In the genomic region with DNA sequence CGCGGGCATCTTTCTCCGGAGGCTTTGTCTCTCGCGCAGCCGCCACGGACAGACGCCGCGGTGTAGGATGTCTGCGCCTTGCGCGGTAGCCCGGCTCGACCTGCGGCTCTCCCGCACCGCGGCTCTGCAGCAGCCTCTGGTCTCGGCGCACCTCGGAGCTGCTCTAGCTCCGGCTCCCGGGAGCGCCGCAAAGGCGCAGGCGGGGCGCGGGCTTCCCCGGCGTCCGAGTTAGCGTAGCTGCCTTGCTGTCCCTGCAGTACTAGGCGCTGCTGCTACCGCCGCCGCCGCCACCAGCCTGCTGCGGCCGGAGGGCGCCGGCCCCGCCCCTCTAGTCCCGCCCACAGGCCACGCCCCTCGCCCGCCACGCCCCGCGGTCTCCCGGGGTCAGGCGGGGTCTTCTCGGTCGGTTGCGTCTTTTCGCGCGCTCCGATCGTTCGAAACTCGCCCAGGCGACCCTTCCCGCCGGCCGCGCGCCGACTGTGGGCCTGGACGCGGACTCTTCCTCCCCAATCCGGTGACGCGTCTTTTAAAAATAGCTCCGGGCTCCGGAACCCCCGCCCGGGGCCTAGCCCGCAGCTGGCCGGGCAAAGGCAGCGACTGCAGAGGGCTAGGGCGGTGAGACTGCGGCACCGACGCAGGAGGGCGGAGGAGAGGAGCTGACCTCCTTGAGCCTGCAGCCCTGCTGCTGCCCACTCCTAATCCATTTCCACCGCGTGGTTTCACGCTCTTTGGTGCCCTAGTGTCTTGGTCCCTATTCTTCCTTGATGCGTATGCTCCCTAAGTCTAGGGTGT, we compare ENCODE assay signal across 8 mouse cellular contexts. TPM values are rescaled to one million over a fixed set of nuclear protein-coding genes. Genes with fewer than 3 reads are reported as not detected.
A peak's percentile ranks its signal among the peaks of the same experiment; 100 is the strongest.
DNase-seq lines count a peak whose midpoint lies in the region; ATAC-seq and TF ChIP-seq lines count a peak whose summit lies in the region.

Gene Arl4c, minus strand, starts transcription at position 352 of the 792 bp plus-strand sequence.

- DNase-seq in 3T3-L1 (ENCODE audit: low read depth, low spot score): peak; percentile 72
- DNase-seq in adrenal gland, postnatal 4 days (ENCODE audit: low spot score in 2 of 2): peak; percentile 62 to 78
- peak; percentile 87 for DNase-seq in liver, embryonic 11.5 days (ENCODE audit: low spot score)
- DNase-seq in spleen, postnatal 36 days (ENCODE audit: low spot score in 2 of 2): peak; percentile 71 to 75

- TF ChIP-seq POLR2A in embryonic fibroblast, embryonic 13.5 days (IDR thresholded peaks at IDR 0.05; ENCODE audit: low read depth, low read length): peak; percentile 84

- H3K27ac ChIP-seq in embryonic fibroblast, embryonic 13.5 days (ENCODE audit: insufficient read depth, low read length): peak within 1 kb of the TSS; percentile 62
- H3K27ac ChIP-seq in heart, embryonic 12.5 days (ENCODE audit: poor library complexity, severe bottlenecking): peak within 1 kb of the TSS; percentile 82
- peak within 1 kb of the TSS; percentile 91 for H3K27ac ChIP-seq in kidney, embryonic 16.5 days (ENCODE audit: low read length)
- peak within 1 kb of the TSS; percentile 44; the same call in 1 of the 2 replicates for H3K27ac ChIP-seq in liver, embryonic 11.5 days (ENCODE audit: low read depth, low read length)

- WGBS in heart, embryonic 12.5 days: under 1% methylated on average over 91 of the region's 91 CpGs
- WGBS in kidney, embryonic 16.5 days: under 1% methylated on average over 76 of the region's 91 CpGs
- WGBS in liver, embryonic 11.5 days: 1% methylated on average over 89 of the region's 91 CpGs

- ATAC-seq in heart, embryonic 12.5 days (ENCODE audit: insufficient number of reproducible peaks, low FRiP score): peak; percentile 88
- peak; percentile 92 for ATAC-seq in kidney, embryonic 16.5 days (ENCODE audit: low FRiP score, low TSS enrichment)
- peak; percentile 83 for ATAC-seq in liver, embryonic 11.5 days (replicated peaks; ENCODE audit: low FRiP score)
- peak; percentile 55 for ATAC-seq in monocyte, adult 5-6 weeks (replicated peaks; ENCODE audit: insufficient number of reproducible peaks, low FRiP score, low TSS enrichment, poor library complexity, severe bottlenecking)

- peak within 1 kb of the TSS; percentile 87 for H3K4me3 ChIP-seq in embryonic fibroblast, embryonic 13.5 days (ENCODE audit: insufficient read depth, low read length)
- peak within 1 kb of the TSS; percentile 70 for H3K4me3 ChIP-seq in heart, embryonic 12.5 days
- peak within 1 kb of the TSS; percentile 82 for H3K4me3 ChIP-seq in kidney, embryonic 16.5 days (ENCODE audit: low read length)
- H3K4me3 ChIP-seq in liver, embryonic 11.5 days (ENCODE audit: low read depth, low read length): peak within 1 kb of the TSS; percentile 73

- peak within 1 kb of the TSS; percentile 85 for H3K4me2 ChIP-seq in heart, embryonic 12.5 days
- peak within 1 kb of the TSS; percentile 79 for H3K4me2 ChIP-seq in kidney, embryonic 16.5 days (replicated peaks; ENCODE audit: low read depth, low read length)
- peak within 1 kb of the TSS; percentile 97 for H3K4me2 ChIP-seq in liver, embryonic 11.5 days

- no peaks in the 10 kb centered on the region for H3K9me3 ChIP-seq in heart, embryonic 12.5 days (replicated peaks)
- H3K9me3 ChIP-seq in kidney, embryonic 16.5 days (ENCODE audit: low read length): no peaks in the 10 kb centered on the region
- H3K9me3 ChIP-seq in liver, embryonic 11.5 days (ENCODE audit: control insufficient read depth, low read length): no peaks in the 10 kb centered on the region

- H3K27me3 ChIP-seq in heart, embryonic 12.5 days (replicated peaks): no peaks in the 10 kb centered on the region
- H3K27me3 ChIP-seq in kidney, embryonic 16.5 days (ENCODE audit: insufficient read depth, low read length): no peaks in the 10 kb centered on the region
- peaks cover 31% of the 10 kb centered on the region for H3K27me3 ChIP-seq in liver, embryonic 11.5 days (replicated peaks; ENCODE audit: control insufficient read depth, insufficient read depth, low read length)

- H3K4me1 ChIP-seq in embryonic fibroblast, embryonic 13.5 days (ENCODE audit: control insufficient read depth, insufficient read depth, low read length): no peaks in the 10 kb centered on the region
- H3K4me1 ChIP-seq in heart, embryonic 12.5 days (replicated peaks): peaks cover 15% of the 10 kb centered on the region
- H3K4me1 ChIP-seq in kidney, embryonic 16.5 days (ENCODE audit: insufficient read depth, low read length): peaks cover 23% of the 10 kb centered on the region
- H3K4me1 ChIP-seq in liver, embryonic 11.5 days (replicated peaks; ENCODE audit: control insufficient read depth, insufficient read depth, low read length): no peaks in the 10 kb centered on the region; the same call in 1 of the 2 replicates

- peaks cover 6% of the 10 kb centered on the region for H3K36me3 ChIP-seq in heart, embryonic 12.5 days
- peaks cover 9% of the 10 kb centered on the region; the same call in 1 of the 2 replicates for H3K36me3 ChIP-seq in kidney, embryonic 16.5 days (ENCODE audit: insufficient read depth, low read length)
- H3K36me3 ChIP-seq in liver, embryonic 11.5 days (ENCODE audit: control insufficient read depth, insufficient read depth, low read length): no peaks in the 10 kb centered on the region

- peak within 1 kb of the TSS; percentile 91 for H3K9ac ChIP-seq in heart, embryonic 12.5 days
- H3K9ac ChIP-seq in kidney, embryonic 16.5 days (replicated peaks; ENCODE audit: low read length): peak within 1 kb of the TSS; percentile 83
- peak within 1 kb of the TSS; percentile 64 for H3K9ac ChIP-seq in liver, embryonic 11.5 days (ENCODE audit: low read depth, low read length)

- TF ChIP-seq CTCF in embryonic fibroblast, embryonic 13.5 days (IDR thresholded peaks at IDR 0.05; ENCODE audit: borderline replicate concordance, insufficient read depth, low read length): no peak

RNA-seq across cellular contexts. Expression of gene Arl4c, which starts in this region (rescaled TPM):
- total RNA-seq in adrenal gland, postnatal 4 days (2021): 10 to 100 TPM; 19.0 to 24.8 TPM
- polyA plus RNA-seq in embryonic fibroblast, embryonic 13.5 days (2011; ENCODE audit: insufficient read length, low read depth, missing spikeins): 36.4 and 60.3 TPM in 2 replicates
- polyA plus RNA-seq in heart, embryonic 12.5 days (2016; fragmentation: Nextera tagmentation; extraction: Ambion mirVana): 12.1 and 12.6 TPM in 2 replicates
- polyA plus RNA-seq in kidney, embryonic 16.5 days (2015; fragmentation: Nextera tagmentation; extraction: Ambion mirVana): 24.2 and 24.7 TPM in 2 replicates
- 1.7 and 1.9 TPM in 2 replicates for polyA plus RNA-seq in liver, embryonic 11.5 days (2014; fragmentation: Nextera tagmentation; extraction: Ambion mirVana)
- 176 to 204 TPM (median 187 TPM) in 3 replicates for total RNA-seq in monocyte, adult 5-6 weeks (2017)

Comparison
In these comparisons a context has a peak if more than half of its experiments do, and no peak if none do; other contexts are left out.
1. Peak in every context shown above with its lines: DNase-seq, ATAC-seq, H3K4me3 ChIP-seq and H3K27ac ChIP-seq.